Comparison of ENCODE assay signal across 21 mouse cellular contexts in the genomic region with DNA sequence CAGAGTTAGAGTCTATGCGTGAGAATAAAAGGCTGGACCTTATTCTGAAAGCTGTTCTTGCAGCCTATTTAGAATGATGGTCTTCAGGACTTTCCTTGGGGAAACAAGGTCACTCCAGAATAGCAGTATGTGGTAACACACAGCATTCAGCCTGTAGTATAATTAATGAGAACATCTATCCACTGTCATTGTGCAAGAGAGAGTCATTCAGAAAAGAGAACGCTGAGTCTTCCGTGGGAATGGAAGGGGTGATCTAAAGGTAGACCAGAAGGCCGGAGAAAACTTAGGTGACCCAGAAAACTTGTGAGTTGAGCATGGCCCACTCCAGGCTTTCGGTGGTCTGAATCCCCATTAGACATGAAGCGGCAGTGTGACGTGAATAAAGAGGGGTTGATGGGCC.
"Had no signal": no experiment of that assay in that cellular context is flagged by ENCODE, and none has a peak within 500 bp of the region (broad histone marks: within the 10 kb centered on the region; RNA-seq: fewer than 3 reads in every experiment).

No protein-coding gene starts in this region.

- H3K4me2 ChIP-seq: heart, embryonic 12.5 days; hindbrain, embryonic 12.5 days; hindbrain, embryonic 14.5 days; intestine, embryonic 15.5 days; limb, embryonic 12.5 days; liver, embryonic 13.5 days had no signal

- H3K36me3 ChIP-seq: heart, embryonic 10.5 days; heart, embryonic 12.5 days; hindbrain, embryonic 10.5 days; hindbrain, embryonic 12.5 days; intestine, embryonic 15.5 days; limb, embryonic 10.5 days; limb, embryonic 12.5 days; liver, embryonic 13.5 days had no signal

- H3K4me1 ChIP-seq: heart, embryonic 10.5 days; intestine, embryonic 15.5 days; limb, embryonic 10.5 days had no signal

- H3K4me3 ChIP-seq: heart, embryonic 10.5 days; heart, embryonic 12.5 days; hindbrain, embryonic 10.5 days; hindbrain, embryonic 12.5 days; intestine, embryonic 15.5 days; layer of hippocampus, adult 2 months; left cerebral cortex, adult 2 months; limb, embryonic 10.5 days; limb, embryonic 12.5 days; liver, embryonic 13.5 days had no signal

- DNase-seq: gastrocnemius, postnatal 14 days; heart, adult 18-20 months; heart, postnatal 10 days; heart, postnatal 4 days; kidney, adult 18-20 months; kidney, postnatal 10 days; kidney, postnatal 4 days; liver, embryonic 13.5 days had no signal

- H3K9ac ChIP-seq: heart, embryonic 12.5 days; hindbrain, embryonic 12.5 days; hindbrain, embryonic 14.5 days; intestine, embryonic 15.5 days; limb, embryonic 12.5 days; liver, embryonic 13.5 days had no signal

- H3K9me3 ChIP-seq: heart, embryonic 10.5 days; heart, embryonic 12.5 days; hindbrain, embryonic 10.5 days; hindbrain, embryonic 12.5 days; intestine, embryonic 15.5 days; limb, embryonic 10.5 days; limb, embryonic 12.5 days; liver, embryonic 13.5 days had no signal

- H3K27me3 ChIP-seq: heart, embryonic 12.5 days; hindbrain, embryonic 12.5 days; intestine, embryonic 15.5 days; limb, embryonic 12.5 days; liver, embryonic 13.5 days had no signal

- H3K27ac ChIP-seq: heart, embryonic 10.5 days; hindbrain, embryonic 10.5 days; hindbrain, embryonic 12.5 days; hindbrain, embryonic 14.5 days; intestine, embryonic 15.5 days; layer of hippocampus, adult 2 months; left cerebral cortex, adult 2 months; limb, embryonic 10.5 days; limb, embryonic 12.5 days; liver, embryonic 13.5 days had no signal

- ATAC-seq: hindbrain, embryonic 16.5 days; inflammation-experienced regulatory T-cells, adult 6 months; intestine, embryonic 15.5 days; intestine, postnatal 0 days had no signal
